ENCODE assay signal across 11 mouse cellular contexts in the genomic region with DNA sequence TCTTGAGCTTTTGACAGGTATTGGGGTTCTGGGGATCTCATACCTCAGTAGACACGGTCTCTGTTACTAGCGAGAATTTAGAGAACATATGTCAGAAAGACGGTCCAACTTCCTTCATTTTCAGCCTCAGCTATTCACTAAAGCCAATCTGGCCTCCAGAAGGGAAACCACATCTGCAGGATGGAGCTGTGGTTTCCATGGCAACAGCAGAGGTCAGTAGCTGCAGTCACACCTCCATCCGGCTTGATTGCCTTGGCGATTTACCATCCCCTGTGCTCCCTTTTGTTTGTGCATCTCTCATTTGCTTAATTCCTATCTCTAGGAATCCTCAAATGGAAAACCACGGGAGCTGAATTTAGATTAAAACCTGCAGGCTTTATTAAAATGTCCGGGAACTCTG. TPM values are rescaled to one million over a fixed set of nuclear protein-coding genes. Genes with fewer than 3 reads are reported as not detected.
DNase-seq lines count a peak whose midpoint lies in the region; ATAC-seq lines count a peak whose summit lies in the region.
"Had no signal": no experiment of that assay in that cellular context is flagged by ENCODE, and none has a peak within 500 bp of the region (broad histone marks: within the 10 kb centered on the region; RNA-seq: fewer than 3 reads in every experiment).

No protein-coding gene starts in this region.

- H3K4me3 ChIP-seq in forebrain, embryonic 12.5 days (replicated peaks), result no peak overlapping the region
- no peak overlapping the region for H3K4me3 ChIP-seq in limb, embryonic 10.5 days
- H3K4me3 ChIP-seq in neural tube, embryonic 12.5 days, result no peak overlapping the region
- no peak overlapping the region for H3K4me3 ChIP-seq in liver, embryonic 12.5 days

- no peaks in the 10 kb centered on the region for H3K9me3 ChIP-seq in forebrain, embryonic 12.5 days
- no peaks in the 10 kb centered on the region for H3K9me3 ChIP-seq in limb, embryonic 10.5 days (replicated peaks)
- H3K9me3 ChIP-seq in neural tube, embryonic 12.5 days, result no peaks in the 10 kb centered on the region
- H3K9me3 ChIP-seq in liver, embryonic 12.5 days (replicated peaks), result no peaks in the 10 kb centered on the region

- H3K27ac ChIP-seq in forebrain, embryonic 12.5 days, result peak overlapping the region; percentile 31; the same call in 1 of the 2 replicates
- H3K27ac ChIP-seq in limb, embryonic 10.5 days, result no peak overlapping the region; the same call in 1 of the 2 replicates
- H3K27ac ChIP-seq in neural tube, embryonic 12.5 days, result no peak overlapping the region
- no peak overlapping the region for H3K27ac ChIP-seq in liver, embryonic 12.5 days

- ATAC-seq in forebrain, embryonic 12.5 days (ENCODE audit: low FRiP score), result peak; percentile 64
- 0 out of 2 replicates have a peak, but pooled peaks have one; percentile 50 for ATAC-seq in neural tube, embryonic 12.5 days (ENCODE audit: low FRiP score, low read depth)
- no peak for ATAC-seq in liver, embryonic 12.5 days

- 27% methylated on average over 7 of the region's 7 CpGs for WGBS in forebrain, embryonic 12.5 days
- 51% methylated on average over 7 of the region's 7 CpGs for WGBS in limb, embryonic 10.5 days
- WGBS in neural tube, embryonic 12.5 days, result 27% methylated on average over 7 of the region's 7 CpGs
- WGBS in liver, embryonic 12.5 days (ENCODE audit: insufficient replicate concordance), result 40% methylated on average over 7 of the region's 7 CpGs

- no peaks in the 10 kb centered on the region for H3K27me3 ChIP-seq in forebrain, embryonic 12.5 days
- H3K27me3 ChIP-seq in limb, embryonic 10.5 days (ENCODE audit: low read depth, poor library complexity, severe bottlenecking), result no peaks in the 10 kb centered on the region
- H3K27me3 ChIP-seq in neural tube, embryonic 12.5 days (replicated peaks), result no peaks in the 10 kb centered on the region
- no peaks in the 10 kb centered on the region for H3K27me3 ChIP-seq in liver, embryonic 12.5 days (replicated peaks)

- H3K4me1 ChIP-seq in forebrain, embryonic 12.5 days, result peaks cover 8% of the 10 kb centered on the region
- H3K4me1 ChIP-seq in limb, embryonic 10.5 days, result peaks cover 6% of the 10 kb centered on the region
- 0 out of 2 replicates have a peak, but pooled peaks cover 4% of the 10 kb centered on the region for H3K4me1 ChIP-seq in neural tube, embryonic 12.5 days
- no peaks in the 10 kb centered on the region for H3K4me1 ChIP-seq in liver, embryonic 12.5 days

- H3K9ac ChIP-seq in forebrain, embryonic 12.5 days, result no peak overlapping the region
- H3K9ac ChIP-seq in neural tube, embryonic 12.5 days, result no peak overlapping the region
- H3K9ac ChIP-seq in liver, embryonic 12.5 days, result no peak overlapping the region

- H3K4me2 ChIP-seq in forebrain, embryonic 12.5 days, result no peak overlapping the region
- H3K4me2 ChIP-seq in neural tube, embryonic 12.5 days (replicated peaks), result no peak overlapping the region
- no peak overlapping the region for H3K4me2 ChIP-seq in liver, embryonic 12.5 days

- DNase-seq in brain, adult 2 months (ENCODE audit: low read depth, low spot score), result peak; percentile 55
- DNase-seq in limb, embryonic 10.5 days (ENCODE audit: low spot score), result peak; percentile 49
- no peak for DNase-seq in thymus, adult 18-20 months
- no peak for DNase-seq in ovary, postnatal 36 days (ENCODE audit: low spot score)
- DNase-seq in gastrocnemius, adult 18-20 months (ENCODE audit: low spot score), result no peak
- DNase-seq: cerebellum, adult 18-20 months; kidney, postnatal 4 days; liver had no signal

- no peaks in the 10 kb centered on the region for H3K36me3 ChIP-seq in forebrain, embryonic 12.5 days (replicated peaks)
- no peaks in the 10 kb centered on the region for H3K36me3 ChIP-seq in limb, embryonic 10.5 days
- H3K36me3 ChIP-seq in neural tube, embryonic 12.5 days, result no peaks in the 10 kb centered on the region
- H3K36me3 ChIP-seq in liver, embryonic 12.5 days, result no peaks in the 10 kb centered on the region

RNA-seq across cellular contexts. Expression of a gene that starts 10.3 kb away (rescaled TPM):
- polyA plus RNA-seq in forebrain, embryonic 12.5 days (2016; fragmentation: Nextera tagmentation; extraction: Ambion mirVana), result 0.09 TPM in 1 of 2 replicates, not detected in the other
- 0.11 and 0.21 TPM in 2 replicates for polyA plus RNA-seq in limb, embryonic 10.5 days (2016; fragmentation: Nextera tagmentation; extraction: Ambion mirVana)
- polyA plus RNA-seq in neural tube, embryonic 12.5 days (2016; fragmentation: Nextera tagmentation; extraction: Ambion mirVana), result 0.15 TPM in 1 of 2 replicates, not detected in the other
- total RNA-seq in gastrocnemius, adult 18-20 months (2021), result under 1 TPM in 1 of 2 experiments, not detected in 1; 0.11 TPM
- 1.1 and 2.0 TPM in 2 replicates for polyA plus RNA-seq in liver, embryonic 12.5 days (2016; fragmentation: Nextera tagmentation; extraction: Ambion mirVana)

RNA-seq across cellular contexts. Expression of a gene that starts 48.1 kb away (rescaled TPM):
- polyA plus RNA-seq in forebrain, embryonic 12.5 days (2016; fragmentation: Nextera tagmentation; extraction: Ambion mirVana), result 103 and 106 TPM in 2 replicates
- polyA plus RNA-seq in limb, embryonic 10.5 days (2016; fragmentation: Nextera tagmentation; extraction: Ambion mirVana), result 73.9 and 85.7 TPM in 2 replicates
- 93.3 TPM in 2 replicates for polyA plus RNA-seq in neural tube, embryonic 12.5 days (2016; fragmentation: Nextera tagmentation; extraction: Ambion mirVana)
- total RNA-seq in gastrocnemius, adult 18-20 months (2021), result 1 to 10 TPM; 2.4 to 6.0 TPM
- 12.7 and 15.7 TPM in 2 replicates for polyA plus RNA-seq in liver, embryonic 12.5 days (2016; fragmentation: Nextera tagmentation; extraction: Ambion mirVana)

Comparison
In these comparisons a context has a peak if more than half of its experiments do, and no peak if none do; other contexts are left out.
1. DNase-seq: peak in brain, adult 2 months (single experiment) and limb, embryonic 10.5 days (single experiment); none in thymus, adult 18-20 months (0 of 2), ovary, postnatal 36 days (single experiment) and gastrocnemius, adult 18-20 months (single experiment).